Mouse (Mus musculus) adrenal gland (tissue): ENCODE measurements around the gene Plekhg1.

Source experiments
- intact Hi-C: fragments of 180-260 bp; cut with DNase I; formaldehyde crosslinking; loops from one replicate; pipeline ENCODE4 v1.15.1; 2025

Plekhg1 gene

GRCm38 (mm10) chr10:3996170-3996876 lies 256.2 kb downstream of the Plekhg1 start:
- intact Hi-C loops = loop anchor here (5.0 kb wide), 1 partner anchor 341 kb away; no protein-coding TSS in a partner anchor

GRCm38 (mm10) chr10:3997851-3998426 lies 257.8 kb downstream of the Plekhg1 start:
- intact Hi-C loops = loop anchor here (5.0 kb wide), 1 partner anchor 339 kb away; no protein-coding TSS in a partner anchor

- intact Hi-C loops = no loop called here
These were observed 262.5 kb downstream of the Plekhg1 start for GRCm38 (mm10) chr10:4002711-4003110.

GRCm38 (mm10) chr10:4005191-4005590 lies 265.0 kb downstream of the Plekhg1 start:
- intact Hi-C loops = no loop called here

- intact Hi-C loops = no loop called here
These were observed 266.3 kb downstream of the Plekhg1 start for GRCm38 (mm10) chr10:4006296-4007015.
